Mouse (Mus musculus): ENCODE results near the gene Ssh1. TPM values are rescaled to one million over a fixed set of nuclear protein-coding genes. Genes with fewer than 3 reads are reported as not detected.

Ssh1 gene
- polyA plus RNA-seq, 1 experiment from 2014 or later = 19.9 TPM

DNA sequence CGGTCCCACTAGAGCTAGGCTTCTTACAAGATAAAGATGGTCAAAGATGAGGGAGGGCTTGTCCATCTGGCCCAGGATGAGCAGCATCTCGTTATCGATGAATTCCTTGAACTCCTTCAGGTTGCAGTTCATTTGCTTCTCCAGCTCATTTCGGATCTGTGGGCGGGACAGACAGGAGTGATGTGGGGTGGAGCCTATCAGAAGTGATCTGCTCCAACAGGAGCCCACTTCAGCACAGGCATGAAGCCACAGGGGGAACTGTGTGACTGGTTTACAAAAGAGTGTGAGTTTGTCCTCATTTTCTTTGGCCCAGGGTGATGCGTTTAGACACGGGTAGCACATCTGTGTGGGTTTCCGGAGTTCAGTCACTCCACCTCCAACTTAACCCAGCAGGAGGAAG lies 38.0 kb downstream of the Ssh1 start:
- Histone ChIP-seq H3K9ac (no peak overlapping the region), H3K27me3 (no peaks in the 10 kb centered on the region), H3K4me3 (replicated peaks) (no peak overlapping the region), H3K9me3 (no peaks in the 10 kb centered on the region), H3K4me1 (peaks cover 5% of the 10 kb centered on the region), H3K4me2 (no peak overlapping the region), H3K27ac (no peak overlapping the region), H3K36me3 (replicated peaks) (peaks cover 43% of the 10 kb centered on the region)
- ATAC-seq (ENCODE audit: low FRiP score) = no peak
- WGBS = 89% methylated on average over 8 of the region's 8 CpGs

DNA sequence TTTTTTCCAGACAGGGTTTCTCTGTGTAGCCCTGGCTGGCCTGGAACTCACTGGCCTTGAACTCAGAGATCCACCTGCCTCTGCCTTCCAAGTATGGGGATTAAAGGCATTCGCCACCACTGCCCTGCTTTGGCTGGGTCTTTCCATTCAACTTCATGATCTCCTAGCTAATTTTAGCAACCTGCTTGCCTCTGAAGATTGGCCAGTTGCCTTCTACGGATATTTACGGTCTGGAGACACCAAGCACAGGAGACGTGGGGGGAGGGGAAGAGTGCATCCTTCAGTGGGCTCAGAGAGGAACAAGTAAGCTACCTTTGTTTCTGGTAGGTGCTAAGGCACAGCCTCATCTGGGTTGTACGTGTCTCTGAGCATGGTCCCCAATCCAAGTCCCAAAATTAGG lies 38.4 kb downstream of the Ssh1 start:
- no peaks in the 10 kb centered on the region for H3K27me3 ChIP-seq
- peaks cover 5% of the 10 kb centered on the region for H3K4me1 ChIP-seq
- WGBS = 87% methylated on average over 5 of the region's 5 CpGs
- no peak overlapping the region for H3K4me2 ChIP-seq
- H3K4me3 ChIP-seq (replicated peaks) = no peak overlapping the region
- ATAC-seq (ENCODE audit: low FRiP score) = no peak
- no peaks in the 10 kb centered on the region for H3K9me3 ChIP-seq
- no peak overlapping the region for H3K9ac ChIP-seq
- no peak overlapping the region for H3K27ac ChIP-seq
- peaks cover 44% of the 10 kb centered on the region for H3K36me3 ChIP-seq (replicated peaks)

GRCm38 (mm10) chr5:113954421-113954820 lies 39.3 kb downstream of the Ssh1 start:
- Histone ChIP-seq H3K4me2 (no peak overlapping the region), H3K4me3 (replicated peaks) (no peak overlapping the region), H3K4me1 (peaks cover 5% of the 10 kb centered on the region), H3K27me3 (no peaks in the 10 kb centered on the region), H3K9ac (no peak overlapping the region), H3K9me3 (no peaks in the 10 kb centered on the region), H3K27ac (no peak overlapping the region), H3K36me3 (replicated peaks) (peaks cover 52% of the 10 kb centered on the region)
- WGBS = 14% methylated on average over 7 of the region's 7 CpGs
- ATAC-seq (ENCODE audit: low FRiP score) = peak; percentile 65

GRCm38 (mm10) chr5:113952519-113952918 lies 41.2 kb downstream of the Ssh1 start:
- Histone ChIP-seq H3K4me2 (no peak overlapping the region), H3K4me3 (replicated peaks) (no peak overlapping the region), H3K9ac (no peak overlapping the region), H3K36me3 (replicated peaks) (peaks cover 69% of the 10 kb centered on the region), H3K27ac (no peak overlapping the region), H3K4me1 (no peaks in the 10 kb centered on the region), H3K27me3 (no peaks in the 10 kb centered on the region), H3K9me3 (no peaks in the 10 kb centered on the region)
- no peak for ATAC-seq (ENCODE audit: low FRiP score)
- 90% methylated on average over 10 of the region's 10 CpGs for WGBS

GRCm38 (mm10) chr5:113951693-113952071 lies 42.0 kb downstream of the Ssh1 start:
- H3K9ac ChIP-seq = no peak overlapping the region
- H3K4me2 ChIP-seq = no peak overlapping the region
- ATAC-seq (ENCODE audit: low FRiP score) = no peak
- H3K27me3 ChIP-seq = no peaks in the 10 kb centered on the region
- peaks cover 72% of the 10 kb centered on the region for H3K36me3 ChIP-seq (replicated peaks)
- no peak overlapping the region for H3K27ac ChIP-seq
- no peak overlapping the region for H3K4me3 ChIP-seq (replicated peaks)
- no peaks in the 10 kb centered on the region for H3K4me1 ChIP-seq
- 92% methylated on average over 11 of the region's 11 CpGs for WGBS
- no peaks in the 10 kb centered on the region for H3K9me3 ChIP-seq

DNA sequence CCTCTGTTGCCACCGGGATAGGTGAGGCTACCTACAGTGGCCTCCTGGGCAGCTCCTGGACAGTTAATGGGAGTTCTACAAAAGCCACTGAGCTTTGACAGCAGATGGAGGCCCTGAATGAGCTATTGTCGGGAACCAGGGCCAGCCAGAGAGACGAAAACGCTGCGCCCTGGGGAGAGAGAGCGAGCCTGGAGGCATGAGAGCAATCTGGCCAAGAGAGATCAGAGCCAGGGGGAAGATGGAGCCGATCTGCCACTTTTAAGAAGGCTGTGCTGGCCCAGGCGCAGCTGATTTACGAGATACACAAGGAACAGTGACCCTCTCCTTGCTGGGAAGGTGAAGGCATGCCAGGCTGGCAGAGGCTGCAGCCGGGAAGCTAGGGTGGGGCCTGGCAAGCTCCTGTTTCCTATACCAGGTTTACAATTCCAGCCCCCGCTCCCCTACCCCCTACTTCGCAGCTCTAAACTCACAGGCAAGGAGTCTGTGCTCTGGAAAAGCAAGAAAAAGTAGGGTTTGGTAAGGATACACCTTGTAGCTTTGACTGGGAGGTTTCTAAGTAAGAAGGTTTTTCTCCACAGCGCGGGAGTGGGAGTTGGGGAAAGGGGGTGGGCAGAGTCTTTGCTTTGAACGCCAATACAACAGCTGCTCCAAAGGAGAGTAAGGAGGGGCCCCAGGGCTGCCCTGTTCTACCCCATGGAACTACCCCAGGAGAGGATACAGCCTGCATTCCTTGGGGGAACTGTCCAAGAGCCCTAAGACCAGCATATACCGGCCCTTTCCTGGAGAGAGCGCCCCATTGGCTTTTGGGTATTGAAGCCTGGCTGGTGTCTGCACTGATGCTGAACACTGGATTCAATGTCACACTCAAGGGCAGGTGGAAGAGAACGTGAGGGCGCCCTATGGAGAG lies 42.7 kb downstream of the Ssh1 start:
- no peaks in the 10 kb centered on the region for H3K27me3 ChIP-seq
- H3K4me1 ChIP-seq = no peaks in the 10 kb centered on the region
- no peak for ATAC-seq (ENCODE audit: low FRiP score)
- H3K27ac ChIP-seq = peak overlapping the region; percentile 68
- H3K4me3 ChIP-seq (replicated peaks) = no peak overlapping the region
- H3K36me3 ChIP-seq (replicated peaks) = peaks cover 79% of the 10 kb centered on the region
- H3K9ac ChIP-seq = 0 out of 2 replicates have a peak overlapping the region, but pooled peaks have one; percentile 2
- 83% methylated on average over 19 of the region's 19 CpGs for WGBS
- no peaks in the 10 kb centered on the region for H3K9me3 ChIP-seq
- H3K4me2 ChIP-seq = no peak overlapping the region

- Histone ChIP-seq H3K4me3 (replicated peaks) (no peak overlapping the region), H3K36me3 (replicated peaks) (peaks cover 80% of the 10 kb centered on the region), H3K9me3 (no peaks in the 10 kb centered on the region), H3K27me3 (no peaks in the 10 kb centered on the region), H3K4me1 (no peaks in the 10 kb centered on the region), H3K27ac (no peak overlapping the region), H3K9ac (no peak overlapping the region), H3K4me2 (no peak overlapping the region)
- 89% methylated on average over 17 of the region's 17 CpGs for WGBS
- no peak for ATAC-seq (ENCODE audit: low FRiP score)
These were observed 43.6 kb downstream of the Ssh1 start for GRCm38 (mm10) chr5:113950133-113950532.

- H3K36me3 ChIP-seq (replicated peaks) = peaks cover 91% of the 10 kb centered on the region
- no peak overlapping the region for H3K4me2 ChIP-seq
- 63% methylated on average over 2 of the region's 2 CpGs for WGBS
- ATAC-seq (ENCODE audit: low FRiP score) = no peak
- no peak overlapping the region for H3K9ac ChIP-seq
- H3K27ac ChIP-seq = no peak overlapping the region
- H3K27me3 ChIP-seq = no peaks in the 10 kb centered on the region
- no peak overlapping the region for H3K4me3 ChIP-seq (replicated peaks)
- peaks cover 7% of the 10 kb centered on the region for H3K4me1 ChIP-seq
- no peaks in the 10 kb centered on the region for H3K9me3 ChIP-seq
These were observed 46.4 kb downstream of the Ssh1 start for GRCm38 (mm10) chr5:113947280-113947679.

DNA sequence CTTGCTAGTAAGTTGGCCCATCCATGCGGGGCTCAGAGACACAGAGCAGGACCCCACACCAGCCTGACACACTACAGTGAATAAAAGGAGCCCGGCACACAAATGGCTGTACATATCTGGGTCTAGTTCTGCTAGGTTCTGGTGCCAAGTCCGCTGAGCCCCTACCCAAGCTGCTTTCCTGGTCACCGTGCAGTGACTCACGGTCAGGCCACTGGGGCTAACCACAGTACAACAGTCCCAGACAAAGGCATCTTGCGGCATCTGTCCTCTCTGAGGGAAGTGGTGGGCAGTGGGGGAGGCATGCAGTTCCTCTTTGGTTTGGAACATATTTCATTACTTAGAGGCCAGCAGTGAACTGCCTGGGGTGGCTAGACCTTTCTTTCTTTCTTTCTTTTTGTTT lies 48.6 kb downstream of the Ssh1 start:
- Histone ChIP-seq H3K36me3 (replicated peaks) (peaks cover 91% of the 10 kb centered on the region), H3K9me3 (no peaks in the 10 kb centered on the region)

GRCm38 (mm10) chr5:113943328-113943727 lies 50.4 kb downstream of the Ssh1 start:
- Histone ChIP-seq H3K9me3 (no peaks in the 10 kb centered on the region), H3K27me3 (no peaks in the 10 kb centered on the region), H3K36me3 (replicated peaks) (peaks cover 85% of the 10 kb centered on the region), H3K4me1 (peaks cover 13% of the 10 kb centered on the region), H3K27ac (peak overlapping the region; percentile 62), H3K4me3 (replicated peaks) (no peak overlapping the region), H3K9ac (no peak overlapping the region), H3K4me2 (no peak overlapping the region)
- 68% methylated on average over 12 of the region's 12 CpGs for WGBS
- 0 out of 2 replicates have a peak, but pooled peaks have one; percentile 17 for ATAC-seq (ENCODE audit: low FRiP score)

More for the DNA sequence above, 48.6 kb downstream of the Ssh1 start:
- 95% methylated on average over 6 of the region's 6 CpGs for WGBS
- no peak overlapping the region for H3K9ac ChIP-seq
- no peak overlapping the region for H3K27ac ChIP-seq
- no peaks in the 10 kb centered on the region for H3K27me3 ChIP-seq
- H3K4me1 ChIP-seq = peaks cover 7% of the 10 kb centered on the region
- no peak overlapping the region for H3K4me3 ChIP-seq (replicated peaks)
- ATAC-seq (ENCODE audit: low FRiP score) = no peak
- no peak overlapping the region for H3K4me2 ChIP-seq

GRCm38 (mm10) chr5:113942580-113942979 lies 51.1 kb downstream of the Ssh1 start:
- peaks cover 20% of the 10 kb centered on the region for H3K4me1 ChIP-seq
- WGBS = 88% methylated on average over 12 of the region's 12 CpGs
- no peak overlapping the region for H3K4me3 ChIP-seq (replicated peaks)
- no peak overlapping the region for H3K9ac ChIP-seq
- no peaks in the 10 kb centered on the region for H3K9me3 ChIP-seq
- no peak for ATAC-seq (ENCODE audit: low FRiP score)
- H3K27me3 ChIP-seq = no peaks in the 10 kb centered on the region
- H3K4me2 ChIP-seq = no peak overlapping the region
- H3K27ac ChIP-seq = 0 out of 2 replicates have a peak overlapping the region, but pooled peaks have one; percentile 13
- peaks cover 80% of the 10 kb centered on the region for H3K36me3 ChIP-seq (replicated peaks)

GRCm38 (mm10) chr5:113939263-113939900 lies 54.3 kb downstream of the Ssh1 start:
- ATAC-seq (ENCODE audit: low FRiP score) = no peak
- H3K27ac ChIP-seq = no peak overlapping the region
- H3K4me3 ChIP-seq (replicated peaks) = no peak overlapping the region
- WGBS = 46% methylated on average over 12 of the region's 12 CpGs
- peaks cover 51% of the 10 kb centered on the region for H3K36me3 ChIP-seq (replicated peaks)
- no peaks in the 10 kb centered on the region for H3K9me3 ChIP-seq
- no peak overlapping the region for H3K4me2 ChIP-seq
- H3K4me1 ChIP-seq = peaks cover 25% of the 10 kb centered on the region
- H3K9ac ChIP-seq = no peak overlapping the region
- H3K27me3 ChIP-seq = no peaks in the 10 kb centered on the region

Measured in forebrain, embryonic 12.5 days (tissue).